Mouse (Mus musculus) spleen, postnatal 4 days (tissue): ENCODE results near the gene Sema4d.

Source experiments
- DNase-seq, 2 experiments: peaks; one replicate each; pipeline ENCODE4 v3.0.0; 2022; ENCODE audit warnings: low spot score in 2 of 2

The Sema4d gene

GRCm38 (mm10) chr13:51642171-51642778 is 151.3 kb downstream of the Sema4d start:
- DNase-seq: no peak

GRCm38 (mm10) chr13:51641424-51641823 is 152.1 kb downstream of the Sema4d start:
- no peak for DNase-seq

- no peak for DNase-seq
Measured at GRCm38 (mm10) chr13:51638958-51639357, 154.6 kb downstream of the Sema4d start.
